Mouse (Mus musculus): ENCODE measurements at regions not wholly inside any gene's neighbourhood (a gene's known extent, or its start where the extent isn't known, plus 50 kb on each side); places are given as distances from the start of the nearest gene placed in this dataset.

GRCm38 (mm10) chr5:136619315-136620231 is 52.3 kb upstream of the Cux1 start:
- TF ChIP-seq CTCF (IDR thresholded peaks at IDR 0.05; ENCODE audit: borderline replicate concordance, control insufficient read depth, extremely low read depth, insufficient read depth, low read length, poor library complexity) = peak; percentile 33; the same call in 1 of the 2 replicates
- TF ChIP-seq POLR2A (IDR thresholded peaks at IDR 0.05; ENCODE audit: control insufficient read depth, extremely low read depth, insufficient read depth, low read length, poor library complexity) = no peak

Data from thymus, adult 2 months (tissue).